Mouse (Mus musculus): ENCODE results near the gene Kctd19.

GRCm38 (mm10) chr8:105349096-105349771 lies 64.1 kb downstream of the Kctd19 start:
- TF ChIP-seq GATA1 (IDR thresholded peaks at IDR 0.05; ENCODE audit: borderline replicate concordance, low read length) (no peak), FLI1 (IDR thresholded peaks at IDR 0.05; ENCODE audit: low read length) (no peak)
